Mouse (Mus musculus) embryonic facial prominence, embryonic 11.5 days (tissue): Measurements from ENCODE around the gene Ogdhl. TPM values are rescaled to one million over a fixed set of nuclear protein-coding genes. Genes with fewer than 3 reads are reported as not detected.
A peak's percentile ranks its signal among the peaks of the same experiment; 100 is the strongest.
"Not testable (repeated sequence)": the region's sequence is repeated elsewhere in the genome, so short reads cannot be mapped to it uniquely, and the experiment has no call there.

Experiments
- ATAC-seq: fragments of 200-750 bp; cut with Nextera tagmentation; replicated peaks from 2 replicates; pipeline ENCODE4 v1.8.0; 2017; ENCODE audit warnings: low read depth; ENCODE audit not compliant: insufficient number of reproducible peaks, low FRiP score, low TSS enrichment
- DNase-seq: peaks from one replicate; pipeline ENCODE4 v3.0.0-alpha.2; 2015; ENCODE audit warnings: low spot score
- H3K27ac ChIP-seq: fragments of 300-500 bp; sonication (generic); replicated peaks from 2 replicates; pipeline ENCODE4 v1.5.1; 2014; ENCODE audit warnings: mild to moderate bottlenecking, low read depth, low read length, control low read depth
- H3K27me3 ChIP-seq: fragments of 300-500 bp; sonication (generic); 2 replicates; pipeline ENCODE4 v1.6.1; 2014; ENCODE audit warnings: mild to moderate bottlenecking, low read length, moderate library complexity, mixed read lengths; ENCODE audit not compliant: control insufficient read depth, insufficient read depth
- H3K36me3 ChIP-seq: fragments of 300-500 bp; sonication (generic); replicated peaks from 2 replicates; pipeline ENCODE4 v1.6.1; 2014; ENCODE audit warnings: low read depth, mild to moderate bottlenecking, low read length, moderate library complexity, mixed read lengths; ENCODE audit not compliant: control insufficient read depth, insufficient read depth
- H3K4me1 ChIP-seq: fragments of 300-500 bp; sonication (generic); 2 replicates; pipeline ENCODE4 v1.6.1; 2014; ENCODE audit warnings: low read length, mixed read lengths; ENCODE audit not compliant: control insufficient read depth, insufficient read depth
- H3K4me2 ChIP-seq: fragments of 300-500 bp; sonication (generic); 2 replicates; pipeline ENCODE4 v1.6.1; 2014; ENCODE audit warnings: low read depth, mild to moderate bottlenecking, control low read depth, low read length, moderate library complexity
- H3K4me3 ChIP-seq: fragments of 300-500 bp; sonication (generic); 2 replicates; pipeline ENCODE4 v1.5.1; 2014; ENCODE audit warnings: low read depth, low read length, control low read depth
- H3K9ac ChIP-seq: fragments of 300-500 bp; sonication (generic); replicated peaks from 2 replicates; pipeline ENCODE4 v1.6.1; 2014; ENCODE audit warnings: mild to moderate bottlenecking, control low read depth, low read length
- H3K9me3 ChIP-seq: fragments of 300-500 bp; sonication (generic); replicated peaks from 2 replicates; pipeline ENCODE4 v1.6.1; 2016; ENCODE audit warnings: mild to moderate bottlenecking, low read length, inconsistent platforms, mixed read lengths; ENCODE audit not compliant: control insufficient read depth
- WGBS: fragments of 180-500 bp; shearing (Covaris S2); extraction: QIAGEN DNeasy Blood & Tissue Kit; methylation state at CpG from one replicate; pipeline ENCODE4 v1.1.7; 2014; 5-methylcytosine and 5-hydroxymethylcytosine counted together
- polyA plus RNA-seq: library from polyadenylated mRNA; unstranded; fragments of >200 nt; fragmentation: Nextera tagmentation; extraction: Ambion mirVana; gene quantifications from 2 replicates; pipeline ENCODE4 v1.2.1, GENCODE M21; 2014

The Ogdhl gene
- polyA plus RNA-seq, 1 experiment from 2014 or later, result 13.2 TPM

GRCm38 (mm10) chr14:32351181-32351920, 29.5 kb downstream of the Ogdhl start:
- not testable (repeated sequence) for H3K9me3 ChIP-seq, H3K27ac ChIP-seq, H3K4me1 ChIP-seq, ATAC-seq, H3K27me3 ChIP-seq, H3K4me3 ChIP-seq, H3K9ac ChIP-seq, H3K36me3 ChIP-seq, DNase-seq, H3K4me2 ChIP-seq
- WGBS, result 27% methylated on average over 6 of the region's 6 CpGs

GRCm38 (mm10) chr14:32364359-32364758, 42.5 kb downstream of the Ogdhl start:
- H3K4me2 ChIP-seq, result no peak overlapping the region
- no peak overlapping the region for H3K4me3 ChIP-seq
- no peak for DNase-seq
- H3K4me1 ChIP-seq, result no peaks in the 10 kb centered on the region
- H3K27ac ChIP-seq, result no peak overlapping the region
- 41% methylated on average over 7 of the region's 7 CpGs for WGBS
- no peaks in the 10 kb centered on the region for H3K9me3 ChIP-seq
- no peaks in the 10 kb centered on the region for H3K36me3 ChIP-seq
- ATAC-seq, result no peak
- H3K9ac ChIP-seq, result no peak overlapping the region
- H3K27me3 ChIP-seq, result no peaks in the 10 kb centered on the region

GRCm38 (mm10) chr14:32369756-32370155, 47.9 kb downstream of the Ogdhl start:
- Histone ChIP-seq H3K4me1 (no peaks in the 10 kb centered on the region), H3K9me3 (no peaks in the 10 kb centered on the region), H3K9ac (no peak overlapping the region), H3K27me3 (no peaks in the 10 kb centered on the region), H3K27ac (no peak overlapping the region), H3K4me3 (no peak overlapping the region), H3K4me2 (no peak overlapping the region), H3K36me3 (no peaks in the 10 kb centered on the region)
- WGBS, result 75% methylated on average over 7 of the region's 7 CpGs
- DNase-seq (no peak), ATAC-seq (no peak)

GRCm38 (mm10) chr14:32372510-32372909, 50.7 kb downstream of the Ogdhl start:
- 90% methylated on average over 2 of the region's 2 CpGs for whole genome bisulfite sequencing
- no peak for ATAC-seq

GRCm38 (mm10) chr14:32379395-32380098, 57.7 kb downstream of the Ogdhl start:
- 6% methylated on average over 22 of the region's 22 CpGs for WGBS
- H3K27me3 ChIP-seq, result no peaks in the 10 kb centered on the region
- H3K36me3 ChIP-seq, result no peaks in the 10 kb centered on the region
- DNase-seq, result peak; percentile 65
- 0 out of 2 replicates have a peak overlapping the region, but pooled peaks have one; percentile 3 for H3K4me2 ChIP-seq
- no peak overlapping the region for H3K27ac ChIP-seq
- no peak overlapping the region for H3K4me3 ChIP-seq
- H3K9ac ChIP-seq, result no peak overlapping the region
- no peaks in the 10 kb centered on the region; the same call in 1 of the 2 replicates for H3K4me1 ChIP-seq
- H3K9me3 ChIP-seq, result no peaks in the 10 kb centered on the region
- ATAC-seq, result no peak

More at GRCm38 (mm10) chr14:32372510-32372909, 50.7 kb downstream of the Ogdhl start:
- H3K36me3 ChIP-seq, result no peaks in the 10 kb centered on the region
- H3K9ac ChIP-seq, result no peak overlapping the region
- no peak overlapping the region for H3K27ac ChIP-seq
- no peaks in the 10 kb centered on the region for H3K9me3 ChIP-seq
- H3K27me3 ChIP-seq, result no peaks in the 10 kb centered on the region
- H3K4me2 ChIP-seq, result no peak overlapping the region
- no peak for DNase-seq
- no peaks in the 10 kb centered on the region for H3K4me1 ChIP-seq
- no peak overlapping the region for H3K4me3 ChIP-seq

GRCm38 (mm10) chr14:32380099-32380480, 58.3 kb downstream of the Ogdhl start:
- Histone ChIP-seq H3K4me3 (no peak overlapping the region), H3K27ac (no peak overlapping the region), H3K9ac (no peak overlapping the region), H3K27me3 (no peaks in the 10 kb centered on the region), H3K9me3 (no peaks in the 10 kb centered on the region), H3K36me3 (no peaks in the 10 kb centered on the region), H3K4me2 (no peak overlapping the region), H3K4me1 (no peaks in the 10 kb centered on the region; the same call in 1 of the 2 replicates)
- DNase-seq (no peak), ATAC-seq (no peak)
- WGBS, result 29% methylated on average over 3 of the region's 3 CpGs

GRCm38 (mm10) chr14:32381066-32381465, 59.2 kb downstream of the Ogdhl start:
- Histone ChIP-seq H3K4me2 (no peak overlapping the region), H3K9ac (no peak overlapping the region), H3K36me3 (no peaks in the 10 kb centered on the region), H3K4me1 (no peaks in the 10 kb centered on the region; the same call in 1 of the 2 replicates), H3K27me3 (no peaks in the 10 kb centered on the region), H3K27ac (no peak overlapping the region), H3K9me3 (no peaks in the 10 kb centered on the region), H3K4me3 (no peak overlapping the region)
- 33% methylated on average over 7 of the region's 7 CpGs for WGBS
- no peak for DNase-seq
- no peak for ATAC-seq

GRCm38 (mm10) chr14:32381619-32382018, 59.8 kb downstream of the Ogdhl start:
- Histone ChIP-seq H3K9me3 (no peaks in the 10 kb centered on the region), H3K4me3 (no peak overlapping the region), H3K27me3 (no peaks in the 10 kb centered on the region), H3K4me2 (no peak overlapping the region), H3K4me1 (no peaks in the 10 kb centered on the region; the same call in 1 of the 2 replicates), H3K27ac (no peak overlapping the region), H3K9ac (no peak overlapping the region), H3K36me3 (no peaks in the 10 kb centered on the region)
- ATAC-seq (no peak), DNase-seq (no peak)
- 56% methylated on average over 15 of the region's 15 CpGs for WGBS
